Mouse (Mus musculus) heart, postnatal 10 days (tissue): ENCODE measurements at regions not wholly inside any gene's neighbourhood (a gene's known extent, or its start where the extent isn't known, plus 50 kb on each side); places are given as distances from the start of the nearest gene placed in this dataset.

Experiments
- DNase-seq, 2 experiments: peaks; one replicate each; pipeline ENCODE4 v3.0.0; 2021
- intact Hi-C: fragments of 180-260 bp; cut with DNase I; formaldehyde crosslinking; loops from one replicate; pipeline ENCODE4 v1.15.1; 2025

GRCm38 (mm10) chr7:58475139-58475538 is 180.8 kb upstream of the Atp10a start:
- intact Hi-C loops, result no loop called here
- DNase-seq, result no peak

GRCm38 (mm10) chr7:58488250-58488649 is 167.7 kb upstream of the Atp10a start:
- intact Hi-C loops, result no loop called here
- DNase-seq, result no peak
